Mouse (Mus musculus) heart, embryonic 16.5 days (tissue): Measurements from ENCODE around the gene Slc30a10. TPM values are rescaled to one million over a fixed set of nuclear protein-coding genes. Genes with fewer than 3 reads are reported as not detected.

ENCODE experiments used
- ATAC-seq: fragments of 200-750 bp; cut with Nextera tagmentation; replicated peaks from 2 replicates; pipeline ENCODE4 v1.8.0; 2017; ENCODE audit warnings: moderate number of reproducible peaks; ENCODE audit not compliant: insufficient read depth, low FRiP score; ENCODE audit errors: extremely low read depth
- H3K27ac ChIP-seq: fragments of 300-500 bp; sonication (generic); 2 replicates; pipeline ENCODE4 v1.5.1; 2014; ENCODE audit warnings: mild to moderate bottlenecking, low read length, control low read depth, moderate library complexity
- H3K27me3 ChIP-seq: fragments of 300-500 bp; sonication (generic); 2 replicates; pipeline ENCODE4 v1.6.1; 2014; ENCODE audit warnings: low read length, mixed read lengths; ENCODE audit not compliant: control insufficient read depth, insufficient read depth
- H3K36me3 ChIP-seq: fragments of 300-500 bp; sonication (generic); 2 replicates; pipeline ENCODE4 v1.6.1; 2014; ENCODE audit not compliant: control insufficient read depth, insufficient read depth
- H3K4me1 ChIP-seq: fragments of 300-500 bp; sonication (generic); 2 replicates; pipeline ENCODE4 v1.6.1; 2014; ENCODE audit warnings: low read length, mixed read lengths; ENCODE audit not compliant: control insufficient read depth, insufficient read depth
- H3K4me2 ChIP-seq: fragments of 300-500 bp; sonication (generic); 2 replicates; pipeline ENCODE4 v1.6.1; 2014; ENCODE audit warnings: low read depth, mild to moderate bottlenecking, control low read depth, low read length
- H3K4me3 ChIP-seq: fragments of 300-500 bp; sonication (generic); 2 replicates; pipeline ENCODE4 v1.5.1; 2014; ENCODE audit warnings: mild to moderate bottlenecking, control low read depth, low read length
- H3K9ac ChIP-seq: fragments of 300-500 bp; sonication (generic); 2 replicates; pipeline ENCODE4 v1.6.1; 2014; ENCODE audit warnings: low read length, control low read depth
- H3K9me3 ChIP-seq: fragments of 300-500 bp; sonication (generic); replicated peaks from 2 replicates; pipeline ENCODE4 v1.6.1; 2016; ENCODE audit warnings: low read length; ENCODE audit not compliant: control insufficient read depth
- WGBS: fragments of 180-500 bp; shearing (Covaris S2); extraction: QIAGEN DNeasy Blood & Tissue Kit; methylation state at CpG from one replicate; pipeline ENCODE4 v1.1.7; 2014; 5-methylcytosine and 5-hydroxymethylcytosine counted together
- polyA plus RNA-seq: library from polyadenylated mRNA; unstranded; fragments of >200 nt; fragmentation: Nextera tagmentation; extraction: Ambion mirVana; gene quantifications from 2 replicates; pipeline ENCODE4 v1.2.1, GENCODE M21; 2015

Slc30a10 gene
- polyA plus RNA-seq, 1 experiment from 2014 or later, result 0.07 TPM

DNA sequence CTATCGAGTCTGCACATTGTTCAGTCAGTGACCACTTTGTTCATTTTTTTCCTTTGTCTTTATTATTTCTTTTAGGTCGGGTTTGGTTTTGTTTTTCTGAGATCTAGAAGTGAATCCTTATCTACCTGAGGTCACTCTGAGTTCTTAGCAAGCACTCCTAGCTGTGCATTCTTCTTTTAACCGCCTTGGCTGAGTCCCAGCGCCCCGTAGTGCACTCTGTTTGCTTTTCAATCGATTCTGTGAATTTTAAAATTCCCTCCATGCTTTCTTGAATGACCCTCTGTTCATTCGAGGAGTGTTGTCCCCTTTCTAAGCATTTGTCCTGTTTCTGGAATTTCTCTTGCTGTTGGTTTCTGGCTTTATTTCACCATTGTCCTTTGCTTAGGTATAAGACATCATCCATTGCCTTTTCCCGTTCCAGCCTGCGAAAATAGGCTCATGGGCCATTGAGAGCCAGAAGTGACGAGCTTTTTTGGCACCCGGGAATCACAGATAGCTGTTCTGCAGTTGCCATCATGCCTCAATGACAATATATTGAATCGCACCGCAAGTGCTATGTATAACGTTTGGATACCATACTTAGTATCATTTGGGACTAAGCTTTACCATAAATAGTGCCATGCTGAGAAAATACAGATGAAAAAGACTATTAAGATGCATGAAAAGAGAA, 42.3 kb downstream of the Slc30a10 start:
- no peak overlapping the region for H3K9ac ChIP-seq

DNA sequence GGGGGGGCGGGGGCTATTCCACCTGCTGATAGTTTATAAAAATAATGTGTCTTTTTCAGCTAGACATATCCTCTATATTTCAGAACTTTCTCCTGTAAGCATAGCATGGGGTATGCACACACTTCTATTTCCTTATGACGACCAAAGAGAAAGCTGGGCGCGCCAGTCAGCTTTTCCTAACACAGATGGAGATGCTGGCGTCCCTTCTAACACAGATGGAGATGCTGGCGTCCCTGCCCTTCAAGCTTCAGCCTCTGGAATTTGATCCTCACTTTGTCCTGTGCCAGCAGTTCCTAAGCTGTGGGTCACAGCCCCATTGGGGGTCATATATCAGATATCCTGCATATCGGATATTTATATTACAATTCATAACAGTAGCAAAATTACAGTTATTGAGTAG, 46.0 kb downstream of the Slc30a10 start:
- Histone ChIP-seq H3K4me3 (no peak overlapping the region), H3K27me3 (no peaks in the 10 kb centered on the region), H3K9ac (no peak overlapping the region), H3K36me3 (no peaks in the 10 kb centered on the region), H3K27ac (no peak overlapping the region), H3K4me1 (no peaks in the 10 kb centered on the region), H3K9me3 (no peaks in the 10 kb centered on the region), H3K4me2 (no peak overlapping the region)
- ATAC-seq, result no peak
- 80% methylated on average over 7 of the region's 7 CpGs for WGBS

More for the DNA sequence above, 42.3 kb downstream of the Slc30a10 start:
- H3K4me3 ChIP-seq, result no peak overlapping the region
- H3K27me3 ChIP-seq, result no peaks in the 10 kb centered on the region
- 63% methylated on average over 14 of the region's 14 CpGs for WGBS
- H3K27ac ChIP-seq, result no peak overlapping the region
- no peak overlapping the region for H3K4me2 ChIP-seq
- H3K9me3 ChIP-seq, result no peaks in the 10 kb centered on the region
- ATAC-seq, result no peak
- no peaks in the 10 kb centered on the region for H3K36me3 ChIP-seq
- H3K4me1 ChIP-seq, result no peaks in the 10 kb centered on the region

- no peak overlapping the region for H3K4me3 ChIP-seq
- no peak overlapping the region for H3K4me2 ChIP-seq
- H3K4me1 ChIP-seq, result no peaks in the 10 kb centered on the region
- no peak overlapping the region for H3K9ac ChIP-seq
- no peaks in the 10 kb centered on the region for H3K36me3 ChIP-seq
- H3K9me3 ChIP-seq, result no peaks in the 10 kb centered on the region
- no peak for ATAC-seq
- H3K27ac ChIP-seq, result no peak overlapping the region
- WGBS, result 29% methylated on average over 10 of the region's 10 CpGs
- no peaks in the 10 kb centered on the region for H3K27me3 ChIP-seq
Observed at GRCm38 (mm10) chr1:185501801-185502340, 47.2 kb downstream of the Slc30a10 start.

DNA sequence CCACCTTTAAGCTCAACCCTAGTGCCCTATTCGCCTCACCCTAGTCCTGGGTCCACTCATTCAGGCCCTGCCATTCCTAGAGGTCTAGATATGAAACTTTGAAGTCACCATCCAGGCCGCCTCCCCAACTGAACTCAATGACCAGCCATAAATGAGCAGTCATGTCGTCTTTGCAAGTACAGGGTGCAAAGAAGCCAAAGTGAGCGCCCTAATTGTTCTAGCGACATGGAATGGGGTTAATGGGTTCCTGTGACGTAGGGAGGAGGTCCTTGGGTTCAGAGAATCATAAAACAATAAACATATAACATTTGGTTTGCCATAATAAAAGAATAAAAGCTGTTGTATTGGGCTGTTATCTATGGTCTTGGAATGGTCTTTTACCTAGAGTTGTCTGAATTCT, 47.9 kb downstream of the Slc30a10 start:
- Histone ChIP-seq H3K4me2 (no peak overlapping the region), H3K36me3 (no peaks in the 10 kb centered on the region), H3K4me3 (no peak overlapping the region), H3K9me3 (no peaks in the 10 kb centered on the region), H3K9ac (no peak overlapping the region), H3K27ac (no peak overlapping the region), H3K4me1 (no peaks in the 10 kb centered on the region), H3K27me3 (no peaks in the 10 kb centered on the region)
- ATAC-seq, result no peak
- WGBS, result 57% methylated on average over 6 of the region's 6 CpGs

DNA sequence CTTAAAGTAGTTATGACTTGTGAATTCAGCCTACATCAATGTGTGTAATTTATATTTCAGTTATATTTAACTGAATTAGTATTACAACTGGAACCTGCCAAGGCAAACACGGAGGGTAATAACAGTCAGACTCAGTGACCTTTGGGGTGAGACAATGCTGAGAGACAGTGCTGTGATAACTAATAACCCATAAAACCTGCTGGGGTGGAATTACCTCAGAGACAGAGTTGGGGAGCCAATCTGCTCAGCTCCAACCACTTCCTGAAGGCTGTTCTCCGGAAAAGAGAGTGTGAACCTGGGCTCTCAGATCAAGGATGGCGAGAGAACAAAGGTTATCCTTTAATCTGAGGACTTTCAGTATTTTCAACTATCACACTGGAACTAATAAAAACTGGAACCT, 54.4 kb downstream of the Slc30a10 start:
- WGBS, result 61% methylated on average over 3 of the region's 3 CpGs
- no peak overlapping the region for H3K4me3 ChIP-seq
- no peak overlapping the region for H3K27ac ChIP-seq
- no peaks in the 10 kb centered on the region for H3K9me3 ChIP-seq
- no peaks in the 10 kb centered on the region for H3K36me3 ChIP-seq
- no peaks in the 10 kb centered on the region for H3K27me3 ChIP-seq
- no peak overlapping the region for H3K9ac ChIP-seq
- H3K4me1 ChIP-seq, result no peaks in the 10 kb centered on the region
- no peak for ATAC-seq
- H3K4me2 ChIP-seq, result no peak overlapping the region

DNA sequence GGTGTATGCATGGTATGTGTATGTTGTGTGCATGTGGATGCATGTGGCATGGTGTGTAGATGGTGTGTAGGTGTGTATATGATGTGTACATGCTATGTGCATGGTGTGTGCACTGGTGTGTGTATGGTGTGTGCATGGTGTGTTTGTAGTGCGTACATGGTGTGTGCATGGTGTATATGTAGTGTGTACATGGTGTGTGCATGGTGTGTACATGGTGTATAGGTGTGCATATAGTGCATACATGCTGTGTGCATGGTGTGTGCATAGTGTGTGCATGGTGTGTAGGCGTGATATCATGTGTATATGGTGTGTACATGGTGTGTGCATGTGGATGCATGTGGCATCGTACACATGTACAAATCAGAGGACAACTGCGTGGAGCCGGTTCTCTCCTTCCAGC, 56.7 kb downstream of the Slc30a10 start:
- WGBS, result 90% methylated on average over 5 of the region's 5 CpGs
- Histone ChIP-seq H3K27me3 (no peaks in the 10 kb centered on the region), H3K9me3 (no peaks in the 10 kb centered on the region)

DNA sequence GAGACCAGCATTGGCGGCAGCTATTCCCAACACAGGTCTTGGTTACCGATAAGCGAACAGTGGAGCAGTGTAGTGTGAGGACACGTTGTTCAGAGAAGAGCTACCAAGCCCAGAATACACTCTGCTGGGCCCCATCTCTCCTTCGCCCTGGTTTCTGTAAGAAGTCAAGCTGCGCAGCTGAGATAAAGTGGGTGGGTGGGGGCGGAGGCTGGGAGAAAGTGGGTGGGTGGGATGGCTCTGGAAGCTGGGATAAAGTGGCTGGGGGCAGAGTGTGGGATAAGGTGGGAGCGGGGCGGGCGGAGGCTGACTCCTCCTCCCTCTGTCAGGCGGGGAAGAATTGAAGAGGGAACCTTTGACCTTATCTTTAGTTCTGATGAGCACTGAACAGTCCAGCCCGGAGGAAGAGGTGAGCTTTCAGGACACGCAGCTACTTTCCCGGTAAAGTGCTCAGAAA, 60.9 kb downstream of the Slc30a10 start:
- no peak overlapping the region for H3K27ac ChIP-seq
- WGBS, result 31% methylated on average over 14 of the region's 14 CpGs
- no peaks in the 10 kb centered on the region for H3K4me1 ChIP-seq
- no peak for ATAC-seq
- H3K36me3 ChIP-seq, result no peaks in the 10 kb centered on the region
- H3K4me2 ChIP-seq, result peak overlapping the region; percentile 39
- no peaks in the 10 kb centered on the region for H3K9me3 ChIP-seq
- H3K9ac ChIP-seq, result no peak overlapping the region
- H3K4me3 ChIP-seq, result no peak overlapping the region
- H3K27me3 ChIP-seq, result no peaks in the 10 kb centered on the region

More for the DNA sequence above, 56.7 kb downstream of the Slc30a10 start:
- H3K36me3 ChIP-seq, result no peaks in the 10 kb centered on the region
- no peaks in the 10 kb centered on the region for H3K4me1 ChIP-seq
- no peak overlapping the region for H3K4me3 ChIP-seq
- no peak overlapping the region for H3K4me2 ChIP-seq
- no peak overlapping the region for H3K27ac ChIP-seq
- no peak overlapping the region for H3K9ac ChIP-seq
- no peak for ATAC-seq

GRCm38 (mm10) chr1:185516041-185516440, 61.4 kb downstream of the Slc30a10 start:
- WGBS, result 55% methylated on average over 10 of the region's 10 CpGs
- H3K27ac ChIP-seq, result no peak overlapping the region
- H3K4me2 ChIP-seq, result peak overlapping the region; percentile 39; the same call in 1 of the 2 replicates
- no peak overlapping the region for H3K9ac ChIP-seq
- no peaks in the 10 kb centered on the region for H3K4me1 ChIP-seq
- H3K4me3 ChIP-seq, result no peak overlapping the region
- no peaks in the 10 kb centered on the region for H3K9me3 ChIP-seq
- no peak for ATAC-seq
- H3K36me3 ChIP-seq, result no peaks in the 10 kb centered on the region
- no peaks in the 10 kb centered on the region for H3K27me3 ChIP-seq

- H3K36me3 ChIP-seq, result no peaks in the 10 kb centered on the region
- no peaks in the 10 kb centered on the region for H3K27me3 ChIP-seq
- no peak overlapping the region for H3K4me2 ChIP-seq
- no peak for ATAC-seq
- no peak overlapping the region for H3K4me3 ChIP-seq
- no peak overlapping the region for H3K27ac ChIP-seq
- no peaks in the 10 kb centered on the region for H3K4me1 ChIP-seq
- WGBS, result 3% methylated on average over 3 of the region's 5 CpGs
- H3K9ac ChIP-seq, result no peak overlapping the region
- H3K9me3 ChIP-seq, result no peaks in the 10 kb centered on the region
Observed at GRCm38 (mm10) chr1:185517566-185517965, 62.9 kb downstream of the Slc30a10 start.
